Mouse (Mus musculus) ES-Bruce4 (cell line): ENCODE data around the gene Dnah8.

Experiments
- EP300 ChIP-seq: IDR thresholded peaks from 2 replicates; pipeline ENCODE4 v1.6.1; 2011; ENCODE audit warnings: low read depth, low read length; ENCODE audit not compliant: insufficient read depth
- POLR2A ChIP-seq: IDR thresholded peaks from one replicate; pipeline ENCODE4 v1.8.1; 2011; ENCODE audit warnings: low read length; ENCODE audit not compliant: insufficient read depth

GRCm38 (mm10) chr17:30664856-30665255, 40.7 kb downstream of the Dnah8 start:
- TF ChIP-seq EP300 (no peak), POLR2A (no peak)
